Mouse (Mus musculus): ENCODE data around the gene March5.

GRCm38 (mm10) chr19:37174116-37174715 lies 33.1 kb upstream of the March5 start:
- TF ChIP-seq CTCF (IDR thresholded peaks at IDR 0.05; ENCODE audit: control insufficient read depth, insufficient read depth, low read length) (no peak), POLR2A (IDR thresholded peaks at IDR 0.05; ENCODE audit: borderline replicate concordance, control insufficient read depth, low read depth, low read length) (no peak)

All from bone marrow, adult 2 months (tissue).